Mouse (Mus musculus): ENCODE results near the gene Hist2h2ac. TPM values are rescaled to one million over a fixed set of nuclear protein-coding genes. Genes with fewer than 3 reads are reported as not detected.
"Not testable (repeated sequence)": the region's sequence is repeated elsewhere in the genome, so short reads cannot be mapped to it uniquely, and the experiment has no call there.

Hist2h2ac gene
- polyA plus RNA-seq, 1 experiment from 2014 or later = 7.9 TPM

- ATAC-seq (replicated peaks; ENCODE audit: low FRiP score, low TSS enrichment, low read depth) (no peak), DNase-seq (ENCODE audit: low spot score) (no peak)
- Histone ChIP-seq H3K9me3 (ENCODE audit: control insufficient read depth, low read length) (no peaks in the 10 kb centered on the region), H3K4me3 (ENCODE audit: low read depth, low read length) (no peak overlapping the region), H3K4me2 (ENCODE audit: low read length) (no peak overlapping the region), H3K36me3 (ENCODE audit: control insufficient read depth, insufficient read depth, low read length) (no peaks in the 10 kb centered on the region), H3K27ac (ENCODE audit: low read depth) (no peak overlapping the region), H3K4me1 (replicated peaks; ENCODE audit: control insufficient read depth, insufficient read depth, low read length) (peaks cover 12% of the 10 kb centered on the region), H3K9ac (ENCODE audit: low read length) (no peak overlapping the region), H3K27me3 (replicated peaks; ENCODE audit: control insufficient read depth, insufficient read depth, low read length) (no peaks in the 10 kb centered on the region)
- 49% methylated on average over 2 of the region's 2 CpGs for WGBS
Observed at GRCm38 (mm10) chr3:96199731-96200130, 20.9 kb downstream of the Hist2h2ac start.

GRCm38 (mm10) chr3:96198601-96199251 lies 22.0 kb downstream of the Hist2h2ac start:
- H3K4me2 ChIP-seq (ENCODE audit: low read length) = peak overlapping the region; percentile 88
- not testable (repeated sequence) for H3K4me3 ChIP-seq (ENCODE audit: low read depth, low read length); H3K9ac ChIP-seq (ENCODE audit: low read length); H3K27me3 ChIP-seq (replicated peaks; ENCODE audit: control insufficient read depth, insufficient read depth, low read length); H3K27ac ChIP-seq (ENCODE audit: low read depth); DNase-seq (ENCODE audit: low spot score); H3K36me3 ChIP-seq (ENCODE audit: control insufficient read depth, insufficient read depth, low read length); H3K9me3 ChIP-seq (ENCODE audit: control insufficient read depth, low read length); ATAC-seq (replicated peaks; ENCODE audit: low FRiP score, low TSS enrichment, low read depth)
- 35% methylated on average over 5 of the region's 8 CpGs for WGBS
- peaks cover 12% of the 10 kb centered on the region for H3K4me1 ChIP-seq (replicated peaks; ENCODE audit: control insufficient read depth, insufficient read depth, low read length)

- WGBS = 5% methylated on average over 6 of the region's 6 CpGs
- Histone ChIP-seq H3K4me3 (ENCODE audit: low read depth, low read length) (peak overlapping the region; percentile 68), H3K36me3 (ENCODE audit: control insufficient read depth, insufficient read depth, low read length) (no peaks in the 10 kb centered on the region), H3K4me2 (ENCODE audit: low read length) (peak overlapping the region; percentile 88), H3K27ac (ENCODE audit: low read depth) (peak overlapping the region; percentile 54), H3K27me3 (replicated peaks; ENCODE audit: control insufficient read depth, insufficient read depth, low read length) (no peaks in the 10 kb centered on the region), H3K4me1 (replicated peaks; ENCODE audit: control insufficient read depth, insufficient read depth, low read length) (peaks cover 12% of the 10 kb centered on the region), H3K9me3 (ENCODE audit: control insufficient read depth, low read length) (no peaks in the 10 kb centered on the region), H3K9ac (ENCODE audit: low read length) (peak overlapping the region; percentile 41)
- DNase-seq (ENCODE audit: low spot score) = no peak
- ATAC-seq (replicated peaks; ENCODE audit: low FRiP score, low TSS enrichment, low read depth) = peak; percentile 34
Observed at GRCm38 (mm10) chr3:96198181-96198580, 22.5 kb downstream of the Hist2h2ac start.

DNA sequence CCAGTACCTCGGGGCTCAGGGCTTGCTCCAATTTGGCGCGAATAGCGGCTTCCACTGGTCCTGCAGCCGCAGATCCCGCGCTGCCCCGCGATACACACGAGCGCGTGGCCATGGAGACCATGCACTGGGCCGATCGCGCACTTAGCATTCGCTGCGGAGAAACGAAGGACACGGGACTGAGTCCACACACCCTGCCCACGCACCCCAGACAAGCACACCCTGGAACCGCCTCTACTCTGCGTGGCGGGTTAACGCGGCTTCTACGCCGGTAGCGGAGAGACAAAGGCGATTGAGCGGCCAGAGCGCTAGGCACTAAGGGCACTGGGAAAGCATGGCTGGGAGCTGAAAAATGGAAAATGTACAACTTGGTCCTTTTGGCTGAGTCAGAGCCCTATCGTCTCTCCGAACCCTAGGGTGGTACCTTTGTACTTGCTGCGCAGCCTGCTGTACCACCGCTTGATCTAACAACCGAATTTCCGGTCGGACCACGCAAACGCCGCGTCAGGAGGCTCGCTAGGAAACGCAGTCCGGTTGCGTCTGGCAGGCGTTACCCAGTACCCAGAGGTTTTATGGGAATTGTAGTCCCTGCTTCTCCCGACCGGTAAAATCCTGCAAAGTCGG lies 23.4 kb downstream of the Hist2h2ac start:
- Histone ChIP-seq H3K27me3 (replicated peaks; ENCODE audit: control insufficient read depth, insufficient read depth, low read length) (no peaks in the 10 kb centered on the region), H3K9ac (ENCODE audit: low read length) (peak overlapping the region; percentile 93), H3K4me2 (ENCODE audit: low read length) (peak overlapping the region; percentile 88), H3K4me1 (replicated peaks; ENCODE audit: control insufficient read depth, insufficient read depth, low read length) (peaks cover 12% of the 10 kb centered on the region), H3K36me3 (ENCODE audit: control insufficient read depth, insufficient read depth, low read length) (no peaks in the 10 kb centered on the region), H3K9me3 (ENCODE audit: control insufficient read depth, low read length) (no peaks in the 10 kb centered on the region), H3K27ac (ENCODE audit: low read depth) (peak overlapping the region; percentile 97), H3K4me3 (ENCODE audit: low read depth, low read length) (peak overlapping the region; percentile 68)
- under 1% methylated on average over 50 of the region's 50 CpGs for WGBS
- DNase-seq (ENCODE audit: low spot score) (peak; percentile 89), ATAC-seq (replicated peaks; ENCODE audit: low FRiP score, low TSS enrichment, low read depth) (peak; percentile 91)

GRCm38 (mm10) chr3:96196437-96197128 lies 24.1 kb downstream of the Hist2h2ac start:
- 17% methylated on average over 27 of the region's 27 CpGs for WGBS
- Histone ChIP-seq H3K4me1 (replicated peaks; ENCODE audit: control insufficient read depth, insufficient read depth, low read length) (peaks cover 12% of the 10 kb centered on the region), H3K4me2 (ENCODE audit: low read length) (peak overlapping the region; percentile 88), H3K36me3 (ENCODE audit: control insufficient read depth, insufficient read depth, low read length) (no peaks in the 10 kb centered on the region), H3K27me3 (replicated peaks; ENCODE audit: control insufficient read depth, insufficient read depth, low read length) (no peaks in the 10 kb centered on the region), H3K4me3 (ENCODE audit: low read depth, low read length) (peak overlapping the region; percentile 68), H3K27ac (ENCODE audit: low read depth) (peak overlapping the region; percentile 97), H3K9ac (ENCODE audit: low read length) (peak overlapping the region; percentile 93), H3K9me3 (ENCODE audit: control insufficient read depth, low read length) (no peaks in the 10 kb centered on the region)
- no peak; the same call in 1 of the 2 replicates for ATAC-seq (replicated peaks; ENCODE audit: low FRiP score, low TSS enrichment, low read depth)
- DNase-seq (ENCODE audit: low spot score) = no peak

GRCm38 (mm10) chr3:96195616-96196313 lies 24.9 kb downstream of the Hist2h2ac start:
- no peak for DNase-seq (ENCODE audit: low spot score)
- Histone ChIP-seq H3K4me1 (replicated peaks; ENCODE audit: control insufficient read depth, insufficient read depth, low read length) (peaks cover 12% of the 10 kb centered on the region), H3K4me2 (ENCODE audit: low read length) (no peak overlapping the region), H3K9me3 (ENCODE audit: control insufficient read depth, low read length) (no peaks in the 10 kb centered on the region), H3K27me3 (replicated peaks; ENCODE audit: control insufficient read depth, insufficient read depth, low read length) (no peaks in the 10 kb centered on the region), H3K36me3 (ENCODE audit: control insufficient read depth, insufficient read depth, low read length) (no peaks in the 10 kb centered on the region), H3K27ac (ENCODE audit: low read depth) (no peak overlapping the region), H3K4me3 (ENCODE audit: low read depth, low read length) (0 out of 2 replicates have a peak overlapping the region, but pooled peaks have one; percentile 68), H3K9ac (ENCODE audit: low read length) (no peak overlapping the region)
- 87% methylated on average over 11 of the region's 11 CpGs for WGBS
- ATAC-seq (replicated peaks; ENCODE audit: low FRiP score, low TSS enrichment, low read depth) = no peak

DNA sequence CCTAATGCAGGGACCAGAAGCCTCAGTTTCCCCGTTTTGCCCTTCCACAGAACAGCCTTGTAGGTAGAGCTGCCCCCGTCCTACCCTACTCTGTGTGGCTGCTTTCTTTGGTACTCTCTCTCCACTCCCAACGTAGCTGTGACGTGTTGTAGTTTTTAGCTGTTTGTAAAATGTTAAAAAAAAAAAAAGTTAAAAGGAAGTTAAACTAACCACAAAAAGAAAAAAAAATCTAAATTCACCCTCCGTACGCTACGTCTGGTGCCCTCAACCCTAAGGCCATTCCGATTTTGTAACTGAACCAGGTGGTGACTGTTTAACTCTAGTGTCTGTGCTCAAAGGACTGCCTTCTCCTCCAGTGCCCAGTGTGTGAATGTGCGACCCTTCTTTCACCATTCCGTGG lies 25.7 kb downstream of the Hist2h2ac start:
- no peaks in the 10 kb centered on the region for H3K9me3 ChIP-seq (ENCODE audit: control insufficient read depth, low read length)
- DNase-seq (ENCODE audit: low spot score) = no peak
- no peaks in the 10 kb centered on the region for H3K36me3 ChIP-seq (ENCODE audit: control insufficient read depth, insufficient read depth, low read length)
- 90% methylated on average over 10 of the region's 10 CpGs for WGBS
- no peak overlapping the region for H3K9ac ChIP-seq (ENCODE audit: low read length)
- no peak overlapping the region for H3K4me2 ChIP-seq (ENCODE audit: low read length)
- no peak for ATAC-seq (replicated peaks; ENCODE audit: low FRiP score, low TSS enrichment, low read depth)
- H3K27me3 ChIP-seq (replicated peaks; ENCODE audit: control insufficient read depth, insufficient read depth, low read length) = no peaks in the 10 kb centered on the region
- H3K27ac ChIP-seq (ENCODE audit: low read depth) = no peak overlapping the region
- peaks cover 12% of the 10 kb centered on the region for H3K4me1 ChIP-seq (replicated peaks; ENCODE audit: control insufficient read depth, insufficient read depth, low read length)
- H3K4me3 ChIP-seq (ENCODE audit: low read depth, low read length) = no peak overlapping the region

- Histone ChIP-seq H3K4me2 (ENCODE audit: low read length) (no peak overlapping the region), H3K4me3 (ENCODE audit: low read depth, low read length) (no peak overlapping the region), H3K27me3 (replicated peaks; ENCODE audit: control insufficient read depth, insufficient read depth, low read length) (no peaks in the 10 kb centered on the region), H3K36me3 (ENCODE audit: control insufficient read depth, insufficient read depth, low read length) (peaks cover 6% of the 10 kb centered on the region; the same call in 1 of the 2 replicates), H3K9ac (ENCODE audit: low read length) (no peak overlapping the region), H3K9me3 (ENCODE audit: control insufficient read depth, low read length) (no peaks in the 10 kb centered on the region), H3K4me1 (replicated peaks; ENCODE audit: control insufficient read depth, insufficient read depth, low read length) (peaks cover 10% of the 10 kb centered on the region), H3K27ac (ENCODE audit: low read depth) (no peak overlapping the region)
- no peak for DNase-seq (ENCODE audit: low spot score)
- ATAC-seq (replicated peaks; ENCODE audit: low FRiP score, low TSS enrichment, low read depth) = no peak
- WGBS = 64% methylated on average over 12 of the region's 12 CpGs
Observed at GRCm38 (mm10) chr3:96192977-96193376, 27.7 kb downstream of the Hist2h2ac start.

Measured in intestine, embryonic 14.5 days (tissue).